Mouse (Mus musculus) kidney, adult 11 months (tissue): Measurements from ENCODE around the gene Rapgef5.

Experiments used
- DNase-seq: peaks from one replicate; pipeline ENCODE4 v3.0.0; 2022

Rapgef5 gene

DNA sequence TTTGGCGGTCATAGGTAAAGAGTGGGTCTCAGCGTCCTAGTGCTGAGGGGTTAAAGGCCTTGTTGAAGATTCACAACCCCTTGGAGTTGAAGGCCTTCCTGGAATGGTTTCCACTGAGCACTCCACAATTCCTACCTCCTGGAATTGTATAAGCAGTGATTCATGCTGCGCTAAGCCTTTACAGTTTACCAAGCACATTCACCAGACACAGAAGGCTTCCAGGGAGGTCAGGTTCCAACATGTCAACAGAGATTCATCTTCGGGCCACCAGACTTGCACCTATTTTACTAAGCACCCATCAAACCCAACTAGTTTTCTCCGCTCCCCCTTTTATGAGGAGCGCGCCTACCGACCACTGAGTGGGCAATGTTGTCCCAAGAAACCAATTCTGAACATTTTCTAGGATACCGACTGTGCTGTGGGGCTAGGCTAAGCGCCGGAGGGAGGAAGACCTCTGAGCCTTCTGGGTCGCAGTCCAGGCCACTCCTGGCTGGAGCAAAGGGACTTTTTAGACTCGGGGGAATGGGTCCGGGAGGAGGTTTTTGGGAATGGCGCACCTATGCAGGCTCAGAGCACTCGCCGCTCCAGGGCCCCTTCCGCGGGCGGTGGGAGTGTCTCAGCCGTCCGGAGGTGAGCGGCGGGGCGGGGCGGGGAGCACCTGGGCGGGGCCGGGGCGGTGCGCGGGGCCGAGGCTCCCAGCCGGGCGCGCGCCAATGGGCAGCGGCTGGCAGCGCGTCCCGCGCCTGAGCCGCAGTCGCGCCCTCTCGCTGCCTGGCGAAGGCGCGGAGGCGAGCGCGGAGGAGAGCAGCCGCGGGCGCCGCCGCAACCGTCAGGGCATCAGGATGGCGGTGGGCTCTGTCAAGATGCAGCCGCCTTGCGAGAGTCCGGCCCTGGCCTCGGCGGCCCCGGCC, 17.2 kb downstream of the Rapgef5 start:
- no peak for DNase-seq

DNA sequence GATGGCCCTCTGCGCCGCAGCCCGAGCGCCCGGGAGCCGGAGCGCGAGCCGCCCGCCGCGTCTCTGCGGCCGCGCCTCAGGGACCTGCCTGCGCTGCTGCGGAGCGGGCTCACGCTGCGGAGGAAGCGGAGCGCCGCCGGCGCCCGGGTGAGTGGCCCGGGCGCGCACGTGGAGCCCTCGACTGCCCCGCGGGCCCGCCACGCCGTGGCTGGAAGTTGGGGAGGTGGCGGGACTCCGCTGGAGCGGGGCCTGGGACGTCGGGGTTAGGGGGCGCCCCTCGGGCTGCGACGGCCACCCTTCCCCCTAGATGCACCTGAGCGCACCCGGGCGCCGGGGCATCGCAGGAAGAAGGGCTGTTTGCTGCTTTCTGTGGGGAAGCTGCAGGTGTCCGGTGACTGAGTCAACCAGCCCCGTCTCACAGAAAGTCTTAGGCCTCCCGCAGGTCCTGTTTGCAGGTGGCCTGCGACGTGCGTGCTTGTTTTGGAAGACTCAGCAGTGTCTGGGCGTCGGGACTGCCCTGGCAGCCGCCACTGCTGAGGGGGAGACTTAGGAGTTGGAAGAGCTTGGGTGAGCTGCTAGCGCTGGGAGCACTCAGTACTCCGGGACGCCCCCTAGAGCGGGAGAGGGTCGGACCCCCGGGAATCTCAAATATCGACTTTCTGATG, 17.9 kb downstream of the Rapgef5 start:
- DNase-seq: peak; percentile 7

DNA sequence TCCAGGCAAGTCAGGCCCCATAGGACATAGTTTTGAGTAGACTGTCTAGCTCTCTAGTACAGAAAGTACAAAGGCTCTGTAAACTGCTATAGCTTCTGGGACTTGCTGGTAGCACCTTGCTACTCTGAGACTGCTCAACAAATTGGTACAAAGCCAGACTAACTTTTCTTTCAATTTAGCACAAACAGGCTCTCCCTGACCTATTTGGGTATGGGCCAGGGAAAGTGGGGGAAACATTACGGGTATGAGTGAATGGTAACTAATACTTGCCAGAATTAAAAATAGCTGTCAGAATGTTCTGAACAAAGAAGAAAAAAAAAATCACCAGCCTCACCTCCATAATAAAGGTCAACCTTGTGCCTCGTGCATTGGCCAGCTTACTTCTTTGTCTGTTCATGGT, 24.1 kb downstream of the Rapgef5 start:
- no peak for DNase-seq

DNA sequence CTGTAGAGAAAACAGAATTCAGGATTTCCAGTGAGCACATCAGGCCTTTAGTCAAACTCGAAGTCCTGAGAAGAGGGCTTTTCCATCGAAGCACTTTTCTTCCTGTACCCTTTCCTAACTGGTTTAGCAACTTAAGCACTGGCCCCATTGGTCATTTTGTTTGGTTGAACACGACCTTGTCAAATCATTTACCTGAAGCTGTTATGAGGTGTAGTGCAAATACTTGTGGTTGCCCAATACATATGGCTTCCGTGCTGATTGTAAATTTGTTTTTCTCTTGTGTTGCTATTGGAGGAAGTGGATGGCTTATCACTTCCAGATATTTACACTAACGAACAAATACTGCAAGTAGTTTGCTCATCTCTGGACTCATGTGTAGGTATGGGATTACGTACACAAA, 29.0 kb downstream of the Rapgef5 start:
- DNase-seq: no peak

DNA sequence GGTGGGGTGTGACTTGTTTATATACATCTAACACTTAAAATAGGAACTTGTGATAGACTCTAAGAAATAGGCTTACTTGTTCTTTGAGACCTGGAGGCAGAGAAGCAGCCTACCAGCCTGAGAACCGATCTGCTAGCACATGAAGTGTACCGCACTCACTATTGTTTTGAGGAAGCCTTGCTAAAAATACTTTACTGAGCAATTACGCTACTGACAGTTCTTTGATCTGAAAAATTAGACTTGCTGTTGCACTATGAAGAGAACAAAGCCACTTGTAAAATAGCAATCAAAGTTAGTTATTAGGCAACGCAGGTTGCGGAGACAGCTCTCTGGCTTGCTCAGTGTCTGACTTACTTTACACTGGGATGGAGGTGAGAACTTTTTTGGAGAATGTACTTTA, 37.1 kb downstream of the Rapgef5 start:
- DNase-seq: no peak

DNA sequence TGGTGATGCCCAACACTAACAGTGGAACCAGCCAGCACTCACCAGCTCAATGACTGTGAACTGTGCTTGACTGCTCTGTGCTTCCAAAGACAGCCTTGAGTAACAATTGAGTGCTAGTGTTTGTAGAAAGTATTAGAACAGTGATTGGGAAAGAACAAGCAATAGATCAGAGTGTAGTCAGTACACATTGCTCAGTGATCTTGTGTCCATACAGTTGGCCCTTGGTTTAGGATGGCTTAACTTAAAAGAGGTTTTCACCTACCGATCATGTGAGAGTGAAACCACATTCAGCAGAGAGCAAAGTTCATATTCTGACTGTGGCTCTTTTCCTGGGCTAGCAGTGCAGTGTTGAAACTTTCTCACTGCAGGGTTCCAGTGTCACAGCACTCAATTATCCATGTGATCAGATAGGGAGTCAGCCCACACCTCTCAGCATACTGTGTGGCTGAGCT, 38.4 kb downstream of the Rapgef5 start:
- DNase-seq: no peak

DNA sequence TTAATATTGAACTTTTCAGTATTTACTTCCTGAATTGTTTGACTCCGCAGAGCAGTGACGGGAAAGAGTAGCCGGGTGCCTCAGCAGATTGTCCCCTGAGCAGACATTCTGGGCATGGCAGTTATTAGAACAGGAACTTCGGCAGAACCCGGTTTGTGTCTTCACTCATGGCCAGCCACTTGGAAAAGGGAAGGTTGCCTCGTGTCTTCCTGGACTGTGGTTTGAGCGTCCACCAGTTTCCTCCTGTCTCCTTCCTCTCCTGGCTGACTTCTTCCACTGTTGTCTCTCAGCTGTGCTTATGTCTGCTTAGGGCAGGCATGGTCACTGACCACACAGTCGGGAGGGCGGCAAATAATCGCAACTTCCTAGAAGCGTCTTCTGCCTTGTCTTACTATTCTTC, 44.2 kb downstream of the Rapgef5 start:
- DNase-seq: peak; percentile 4

DNA sequence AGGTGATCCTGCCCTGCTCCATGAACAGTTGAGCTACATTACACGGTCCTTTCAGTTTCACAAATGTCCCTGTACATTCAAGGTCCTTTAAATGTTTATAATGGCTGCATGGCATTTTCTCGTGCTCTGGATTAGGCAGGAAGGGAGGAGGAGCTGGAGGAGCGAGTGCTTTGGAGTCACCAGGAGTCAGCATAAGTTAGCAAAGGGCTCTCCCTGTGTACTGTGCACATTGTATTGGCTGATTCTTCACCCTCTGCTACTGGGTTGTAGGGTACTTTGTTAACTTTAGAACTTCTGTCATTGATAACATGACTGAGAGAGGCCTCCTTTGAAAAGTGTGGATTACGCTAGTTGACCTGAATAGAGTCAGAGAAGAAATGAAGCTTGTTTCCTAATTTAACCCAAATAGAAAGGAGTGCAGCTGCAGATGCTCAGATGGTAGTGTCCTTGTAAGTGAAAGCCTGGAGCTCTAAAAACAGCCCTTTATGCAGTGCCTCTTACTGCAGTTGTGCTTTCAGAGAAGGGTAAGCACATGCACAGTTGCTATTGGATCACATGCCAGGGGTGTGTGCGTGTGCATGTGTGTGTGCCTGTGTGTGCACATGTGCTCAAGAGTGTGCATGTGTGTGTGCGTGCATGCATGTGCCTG, 45.3 kb downstream of the Rapgef5 start:
- no peak for DNase-seq

DNA sequence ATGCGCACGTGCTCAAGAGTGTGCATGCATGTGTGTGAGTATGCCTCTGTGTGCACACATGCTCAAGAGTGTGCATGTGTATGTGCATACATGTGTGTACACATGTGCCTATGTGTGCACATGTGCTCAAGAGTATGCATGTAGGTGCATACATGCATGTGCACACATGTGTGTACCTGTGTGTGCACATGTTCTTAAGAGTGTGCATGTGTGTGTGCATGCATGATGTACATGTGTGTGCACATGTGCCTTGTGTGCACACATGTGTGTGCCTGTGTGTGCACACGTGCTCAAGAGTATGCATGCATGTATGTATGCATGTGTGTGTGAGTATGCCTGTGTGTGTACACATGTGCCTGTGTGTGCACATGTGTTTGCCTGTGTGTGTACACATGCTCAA, 45.8 kb downstream of the Rapgef5 start:
- DNase-seq: no peak

DNA sequence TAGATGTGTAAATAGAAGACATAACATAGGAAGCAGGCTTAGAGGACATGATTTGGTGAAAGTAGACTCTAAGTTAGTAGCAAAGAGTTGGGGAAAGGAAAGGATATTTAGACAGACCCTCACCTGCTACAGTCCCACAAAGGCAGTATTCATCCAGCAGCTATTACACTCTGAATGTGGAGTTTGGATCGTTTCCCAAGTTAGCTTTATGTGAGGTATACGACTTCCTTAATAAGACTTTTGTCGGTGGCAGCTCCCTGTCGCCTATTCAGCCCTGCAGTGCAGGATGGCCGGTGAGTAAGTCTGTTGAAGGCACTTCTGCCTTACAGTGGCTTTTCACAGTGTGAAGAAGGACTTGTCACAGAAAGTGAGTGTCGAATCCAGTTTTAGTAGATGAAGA, 47.6 kb downstream of the Rapgef5 start:
- DNase-seq: no peak

DNA sequence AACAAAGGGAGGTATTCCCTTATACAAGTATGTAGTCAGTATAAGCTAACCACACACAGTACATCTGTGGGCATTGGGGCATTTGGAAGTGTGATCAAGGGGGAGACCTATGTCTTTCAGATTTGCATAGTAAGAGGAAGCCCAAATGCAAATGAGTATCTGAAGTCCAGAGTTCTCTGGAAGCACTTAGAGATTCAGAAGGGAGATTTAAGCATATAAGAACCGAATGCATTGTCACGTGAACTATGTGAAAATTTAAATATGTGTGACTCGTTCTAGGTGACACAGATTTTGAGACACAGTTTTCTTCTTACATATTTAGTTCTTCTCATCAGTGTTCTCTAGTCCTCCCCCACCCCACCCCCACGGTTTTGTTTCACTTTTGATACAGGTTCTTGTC, 50.0 kb downstream of the Rapgef5 start:
- DNase-seq: no peak

DNA sequence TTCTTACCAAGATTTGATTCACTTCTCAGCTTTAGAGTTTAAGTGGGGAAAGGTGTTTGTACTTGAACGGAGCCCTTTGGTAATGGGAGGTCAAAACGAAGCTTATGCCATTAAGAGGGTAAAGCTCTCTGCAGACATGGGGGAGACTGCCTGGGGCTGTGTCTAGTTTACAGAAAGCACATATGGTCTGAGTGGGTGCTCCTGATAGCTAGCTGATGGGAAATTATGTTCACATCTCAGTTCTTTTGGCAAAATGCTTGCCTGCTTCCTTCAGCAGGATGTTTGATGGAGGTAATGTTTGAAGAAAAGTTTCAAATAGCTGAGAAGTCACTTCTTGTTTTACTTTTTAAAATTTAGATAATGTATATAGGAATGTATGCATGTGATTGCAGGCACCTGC, 53.4 kb downstream of the Rapgef5 start:
- no peak for DNase-seq

DNA sequence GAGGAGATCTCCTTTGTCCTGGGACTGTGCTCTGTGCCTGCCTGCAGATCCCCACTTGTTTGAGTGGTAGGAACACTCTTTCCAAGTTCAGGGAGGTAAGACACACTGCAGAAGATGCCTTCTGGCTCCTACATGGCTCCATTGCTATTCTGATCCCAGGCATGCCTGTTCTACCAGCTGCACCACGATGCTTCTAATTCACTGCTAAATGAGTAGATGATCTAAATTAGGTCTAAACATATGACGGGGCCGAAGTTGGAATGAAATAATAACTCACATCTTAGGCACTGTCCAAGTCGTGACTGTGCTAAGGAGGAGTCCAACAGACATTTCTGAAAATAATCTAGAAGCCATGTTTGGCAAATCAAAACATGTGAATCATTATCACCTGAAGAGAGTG, 68.0 kb downstream of the Rapgef5 start:
- no peak for DNase-seq

DNA sequence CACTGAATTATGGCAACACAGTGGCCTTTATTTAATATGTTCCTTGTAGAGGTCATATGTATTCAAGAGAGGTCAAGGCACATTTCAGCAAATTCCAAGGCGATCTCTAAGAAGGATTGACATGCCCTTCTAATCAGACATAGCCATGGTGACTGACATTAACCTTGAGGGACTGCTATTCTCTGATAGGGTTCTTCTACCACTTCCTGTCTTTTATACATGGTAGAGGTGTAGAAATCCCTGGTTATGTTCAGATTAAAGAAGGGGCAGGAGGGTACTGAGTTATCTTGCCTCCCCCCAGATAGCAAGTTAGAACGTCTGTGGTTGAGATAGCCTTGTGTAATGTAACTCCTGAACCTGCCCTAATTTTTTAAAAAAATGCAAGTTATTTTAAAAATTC, 69.1 kb downstream of the Rapgef5 start:
- DNase-seq: no peak

DNA sequence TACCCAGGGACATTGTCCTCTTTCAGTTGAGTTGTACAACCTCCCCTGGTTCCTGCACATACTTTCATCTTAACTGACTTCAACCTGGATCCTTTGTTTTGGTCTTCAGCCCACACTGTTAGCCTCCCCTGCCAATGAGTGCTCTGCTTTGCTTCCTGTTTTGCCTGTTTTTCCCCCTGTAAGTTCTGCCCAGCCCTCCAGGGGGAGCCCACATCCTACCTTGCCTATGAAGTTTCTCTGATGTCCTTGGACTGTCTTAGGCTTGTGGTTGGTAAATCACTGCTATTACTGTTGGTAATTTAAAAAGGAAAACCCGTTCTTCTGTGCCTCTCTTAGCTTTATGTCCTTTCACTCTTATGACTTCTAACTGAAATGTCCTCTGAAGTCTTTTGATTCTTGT, 69.8 kb downstream of the Rapgef5 start:
- peak; percentile 56 for DNase-seq

DNA sequence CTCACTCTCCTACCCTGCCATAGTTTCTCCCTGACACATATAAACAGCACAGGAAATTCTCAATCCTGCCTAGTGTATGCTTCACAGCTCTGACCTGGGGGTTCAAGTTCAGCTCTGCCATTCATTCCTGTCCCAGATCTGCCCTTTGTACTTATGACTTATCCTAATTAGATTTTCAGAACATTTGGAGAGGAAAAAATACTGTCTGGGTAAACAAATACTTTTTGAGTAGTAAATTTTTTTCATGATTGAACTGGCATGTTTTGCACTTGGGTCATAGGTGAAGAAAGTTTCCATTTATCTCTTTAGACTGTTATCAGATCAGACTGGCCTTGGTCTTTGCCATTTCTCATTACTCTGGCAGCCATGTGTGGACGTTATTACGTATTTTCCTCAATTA, 72.9 kb downstream of the Rapgef5 start:
- peak; percentile 15 for DNase-seq

DNA sequence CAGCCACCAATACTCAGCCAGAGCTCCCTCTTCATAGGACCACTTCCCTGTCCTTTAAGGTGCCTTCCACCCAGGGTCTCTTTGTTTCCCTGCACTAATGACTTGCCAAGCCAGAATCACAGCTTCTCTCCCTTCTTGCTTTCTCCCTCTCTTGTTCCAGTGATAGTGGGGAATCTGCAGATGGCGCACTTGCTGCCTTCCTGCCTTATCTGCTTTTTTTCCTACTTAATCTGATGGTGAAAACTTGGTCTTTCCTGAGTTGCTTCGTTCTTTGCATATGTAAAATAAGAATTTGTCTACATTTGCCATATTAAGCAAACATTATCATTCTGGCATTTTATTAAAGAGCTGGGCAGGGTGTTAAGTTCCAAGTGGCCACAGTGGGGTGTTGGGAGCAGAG, 75.7 kb downstream of the Rapgef5 start:
- DNase-seq: no peak

DNA sequence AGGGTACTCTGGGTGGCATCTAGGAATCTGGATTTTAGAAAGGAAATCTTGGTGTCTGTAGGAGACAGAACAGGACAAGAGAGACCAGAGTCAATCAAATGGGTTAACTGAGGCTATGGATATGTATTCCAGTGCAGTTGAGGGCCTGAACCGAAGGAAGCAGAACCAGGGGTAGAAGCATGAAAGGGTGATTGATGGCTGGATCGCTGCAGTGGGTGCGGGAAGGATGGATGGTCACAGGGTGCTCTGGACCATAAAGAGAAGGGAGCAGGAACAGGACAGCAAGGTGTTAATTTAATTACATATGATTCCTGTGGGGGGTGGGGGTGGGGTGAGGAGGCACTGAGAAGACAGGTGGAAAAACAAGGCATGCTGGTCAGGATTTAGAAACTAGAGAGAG, 76.3 kb downstream of the Rapgef5 start:
- DNase-seq: no peak

DNA sequence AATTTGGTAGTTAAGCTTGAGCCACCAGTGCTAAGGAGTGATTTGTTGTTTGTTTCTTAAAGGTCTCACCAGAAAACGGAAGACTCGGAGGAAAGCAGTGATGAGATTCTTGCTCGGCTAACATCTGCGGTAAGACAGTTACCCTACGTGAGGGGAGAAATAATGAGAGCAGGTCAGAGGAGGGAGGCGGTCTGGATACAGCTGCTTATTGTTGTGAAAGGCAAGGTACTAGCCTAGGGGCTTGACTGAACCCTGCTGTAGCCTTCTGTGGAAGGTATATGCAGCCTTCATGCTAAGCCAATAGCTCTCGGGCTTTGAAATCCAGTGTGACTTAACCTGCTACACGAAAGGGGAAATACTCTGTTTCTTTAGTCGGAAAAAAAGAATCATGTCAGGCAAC, 78.9 kb downstream of the Rapgef5 start:
- no peak for DNase-seq

DNA sequence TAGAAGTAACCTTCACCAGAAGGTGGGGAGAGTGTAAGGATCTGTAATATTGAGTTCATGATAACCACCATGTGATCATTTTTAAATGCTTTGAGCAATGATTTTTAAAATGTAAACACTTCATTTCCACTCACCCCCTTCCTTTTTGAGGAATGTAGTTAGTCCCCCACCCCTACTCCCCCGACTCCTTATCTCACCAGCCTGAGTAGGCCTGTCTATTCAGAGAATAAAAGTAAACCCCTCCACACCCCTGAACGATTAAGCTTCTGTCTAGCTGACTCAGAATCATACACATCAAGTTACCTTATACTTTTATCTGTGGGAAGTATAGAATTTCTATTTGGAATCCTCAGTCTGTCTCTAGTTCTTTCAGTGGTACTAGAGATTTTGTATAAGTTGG, 81.9 kb downstream of the Rapgef5 start:
- no peak for DNase-seq

DNA sequence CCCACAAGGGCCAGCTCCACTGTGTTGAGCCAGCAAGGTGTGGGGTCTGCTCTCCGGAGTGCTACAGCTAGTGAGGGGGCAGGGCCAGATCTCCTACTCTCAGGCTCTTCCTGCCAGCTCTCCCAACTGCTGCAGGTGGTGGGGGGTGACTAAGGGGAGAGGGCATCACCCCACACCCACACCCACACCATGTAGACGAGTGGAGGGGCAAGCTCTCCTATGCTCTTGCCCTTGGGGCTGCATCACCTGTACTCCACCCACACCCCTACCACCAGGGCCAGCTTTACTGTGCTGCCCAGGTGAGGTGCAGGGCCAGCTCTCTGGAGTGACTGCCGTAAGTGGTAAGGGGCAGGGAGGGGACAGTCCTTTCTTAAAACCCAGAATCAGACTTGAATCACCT, 89.7 kb downstream of the Rapgef5 start:
- DNase-seq: no peak

DNA sequence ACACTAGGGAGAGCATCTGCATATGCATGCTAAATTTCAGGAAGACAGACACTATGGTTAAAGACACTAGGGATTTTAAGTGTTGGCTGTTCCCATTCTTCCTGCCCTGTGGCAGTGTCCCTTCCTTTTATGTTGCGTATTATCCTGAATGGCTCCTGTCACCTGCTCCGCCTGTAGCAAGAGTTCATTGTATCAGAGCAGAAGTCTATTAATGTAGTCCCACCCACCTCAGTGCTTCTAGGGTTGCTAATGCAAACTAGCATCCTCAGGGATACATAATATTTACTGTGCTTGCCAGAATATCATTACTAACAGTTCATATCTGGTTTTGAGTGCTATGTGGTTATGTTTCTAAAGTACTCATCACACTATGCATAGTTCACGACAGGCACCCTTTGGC, 96.4 kb downstream of the Rapgef5 start:
- no peak for DNase-seq

DNA sequence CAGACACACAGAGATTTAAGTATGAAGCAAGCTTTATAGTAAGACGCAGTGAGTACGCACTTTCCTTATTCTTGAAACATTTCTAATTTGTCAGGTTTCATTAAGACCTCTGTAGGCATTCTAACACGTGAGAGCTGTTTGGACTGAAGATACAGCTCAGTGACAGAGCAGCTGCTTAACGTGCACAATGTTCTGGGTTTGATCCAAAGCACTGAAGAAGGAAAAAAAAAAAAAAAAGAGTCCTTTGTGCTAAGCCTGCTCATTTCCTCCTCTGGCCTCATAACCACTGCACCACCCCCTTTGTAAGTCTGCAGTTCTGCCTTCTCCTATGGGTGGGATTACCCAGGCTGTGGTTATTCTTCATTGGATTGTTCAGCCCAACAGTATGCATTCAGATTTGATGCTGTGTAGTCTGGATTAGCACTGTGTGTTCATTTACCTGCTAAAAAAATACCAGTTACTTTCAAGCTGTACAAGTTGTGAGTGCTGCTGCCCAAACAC, 103.3 kb downstream of the Rapgef5 start:
- DNase-seq: no peak

DNA sequence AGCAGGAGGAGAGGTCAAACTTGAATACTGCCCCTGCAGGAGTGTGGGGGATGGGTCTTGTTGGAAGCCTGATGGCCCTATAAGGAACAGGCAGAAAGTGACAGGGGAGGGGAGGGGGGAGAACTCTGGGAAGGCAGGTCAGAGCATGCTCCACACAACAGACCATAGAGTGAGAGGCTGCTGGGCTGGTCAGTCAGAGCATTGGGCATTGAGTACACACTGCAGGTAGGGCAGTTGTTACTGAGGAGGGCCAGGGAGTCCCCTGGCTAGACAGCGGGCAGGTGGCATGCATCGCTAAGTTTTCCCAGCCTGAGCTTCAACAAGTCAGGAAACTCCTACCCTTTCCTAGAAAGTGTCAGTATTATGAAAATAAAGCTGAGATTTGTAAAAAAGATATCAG, 106.7 kb downstream of the Rapgef5 start:
- no peak for DNase-seq
